Mouse (Mus musculus) MEL (cell line): Measurements from ENCODE around the gene Akap5. TPM values are rescaled to one million over a fixed set of nuclear protein-coding genes. Genes with fewer than 3 reads are reported as not detected.

Experiments used
- DNase-seq: peaks from one replicate; pipeline ENCODE4 v3.0.0; 2011; ENCODE audit warnings: low read depth, low spot score
- H3K27ac ChIP-seq: 2 replicates; pipeline ENCODE4 v1.5.1; 2012; ENCODE audit warnings: low read depth, mild to moderate bottlenecking, control low read depth, low read length, moderate library complexity; ENCODE audit not compliant: control insufficient read depth
- H3K27me3 ChIP-seq, 2 experiments: fragments of 150-350 bp in 1 of 2; sonication (generic) in 1 of 2; 2 replicates each; pipeline ENCODE4 v1.6.1; 2012; ENCODE audit warnings: low read length in 2 of 2, mild to moderate bottlenecking in 2 of 2, improper control_type of control experiment in 1 of 2, moderate library complexity in 1 of 2; ENCODE audit not compliant: insufficient read depth in 2 of 2, control insufficient read depth in 1 of 2
- H3K36me3 ChIP-seq, 2 experiments: 2 replicates each; pipeline ENCODE4 v1.6.1; 2012 to 2014; ENCODE audit warnings: low read length in 2 of 2, improper control_type of control experiment in 1 of 2, inconsistent platforms in 1 of 2, mild to moderate bottlenecking in 1 of 2; ENCODE audit not compliant: insufficient read depth in 2 of 2, control insufficient read depth in 1 of 2
- H3K4me1 ChIP-seq, 2 experiments: fragments of 150-350 bp in 1 of 2; sonication (generic) in 1 of 2; 2 replicates each; pipeline ENCODE4 v1.6.1; 2012; ENCODE audit warnings: low read length in 2 of 2, improper control_type of control experiment in 1 of 2, mild to moderate bottlenecking in 1 of 2; ENCODE audit not compliant: insufficient read depth in 2 of 2, control insufficient read depth in 1 of 2
- H3K4me3 ChIP-seq, 2 experiments: fragments of 150-350 bp in 1 of 2; sonication (generic) in 1 of 2; 2 replicates each; pipeline ENCODE4 v1.5.1; 2012; ENCODE audit warnings: low read depth in 2 of 2, low read length in 2 of 2, mild to moderate bottlenecking in 2 of 2, moderate library complexity in 2 of 2, control low read depth in 1 of 2, improper control_type of control experiment in 1 of 2; ENCODE audit not compliant: control insufficient read depth in 1 of 2, insufficient read depth in 1 of 2
- H3K79me2 ChIP-seq: 2 replicates; pipeline ENCODE4 v1.6.1; 2012; ENCODE audit warnings: mild to moderate bottlenecking, low read length, moderate library complexity; ENCODE audit not compliant: control insufficient read depth, poor library complexity, insufficient read depth
- H3K9ac ChIP-seq: 2 replicates; pipeline ENCODE4 v1.6.1; 2012; ENCODE audit warnings: low read depth, mild to moderate bottlenecking, control low read depth, low read length, moderate library complexity; ENCODE audit not compliant: control insufficient read depth, poor library complexity, severe bottlenecking
- H3K9me3 ChIP-seq: fragments of 150-350 bp; sonication (generic); replicated peaks from 2 replicates; pipeline ENCODE4 v1.6.1; 2012; ENCODE audit warnings: mild to moderate bottlenecking, low read length, improper control_type of control experiment, moderate library complexity; ENCODE audit not compliant: insufficient read depth
- BHLHE40 ChIP-seq: IDR thresholded peaks from 2 replicates; pipeline ENCODE4 v1.6.1; 2012; ENCODE audit warnings: low read depth, mild to moderate bottlenecking, inconsistent platforms, low read length, improper control_type of control experiment, borderline replicate concordance
- CHD1 ChIP-seq: IDR thresholded peaks from 2 replicates; pipeline ENCODE4 v1.6.1; 2012; ENCODE audit warnings: low read depth, mild to moderate bottlenecking, inconsistent platforms, low read length, improper control_type of control experiment
- CTCF ChIP-seq, 3 experiments: IDR thresholded peaks in 2 of 3; conservative IDR thresholded peaks in 1 of 3; 2 replicates each; pipeline ENCODE4 v1.5.1; 2011 to 2012; ENCODE audit warnings: low read length in 3 of 3, low read depth in 2 of 3, mild to moderate bottlenecking in 2 of 3, improper control_type of control experiment in 1 of 3, inconsistent platforms in 1 of 3, mixed read lengths in 1 of 3, moderate library complexity in 1 of 3; ENCODE audit not compliant: control insufficient read depth in 1 of 3, insufficient read depth in 1 of 3, poor library complexity in 1 of 3, severe bottlenecking in 1 of 3
- E2F4 ChIP-seq: IDR thresholded peaks from 2 replicates; pipeline ENCODE4 v1.6.1; 2011; ENCODE audit warnings: low read depth, low read length, improper control_type of control experiment, borderline replicate concordance
- EP300 ChIP-seq, 2 experiments: IDR thresholded peaks; 2 replicates each; pipeline ENCODE4 v1.6.1; 2011; ENCODE audit warnings: improper control_type of control experiment in 2 of 2, low read length in 2 of 2, low read depth in 1 of 2, mild to moderate bottlenecking in 1 of 2
- ETS1 ChIP-seq: IDR thresholded peaks from 2 replicates; pipeline ENCODE4 v1.6.1; 2012; ENCODE audit warnings: low read depth, mild to moderate bottlenecking, inconsistent platforms, low read length, improper control_type of control experiment, moderate library complexity
- GATA1 ChIP-seq: IDR thresholded peaks from 2 replicates; pipeline ENCODE4 v1.6.1; 2011; ENCODE audit warnings: low read depth, low read length, improper control_type of control experiment
- HCFC1 ChIP-seq: IDR thresholded peaks from 2 replicates; pipeline ENCODE4 v1.6.1; 2012; ENCODE audit warnings: low read depth, mild to moderate bottlenecking, inconsistent platforms, low read length, improper control_type of control experiment, moderate library complexity
- JUND ChIP-seq: IDR thresholded peaks from 2 replicates; pipeline ENCODE4 v1.6.1; 2011; ENCODE audit warnings: low read depth, mild to moderate bottlenecking, improper control_type of control experiment, low read length
- KAT2A ChIP-seq: conservative IDR thresholded peaks from 2 replicates; pipeline ENCODE4 v1.6.1; 2012; ENCODE audit warnings: low read depth, low read length, improper control_type of control experiment, inconsistent platforms
- MAFK ChIP-seq: IDR thresholded peaks from 2 replicates; pipeline ENCODE4 v1.6.1; 2011; ENCODE audit warnings: low read depth, mild to moderate bottlenecking, low read length, improper control_type of control experiment, borderline replicate concordance
- MAX ChIP-seq: IDR thresholded peaks from 2 replicates; pipeline ENCODE4 v1.6.1; 2011; ENCODE audit warnings: low read length, improper control_type of control experiment
- MAZ ChIP-seq: IDR thresholded peaks from 2 replicates; pipeline ENCODE4 v1.6.1; 2012; ENCODE audit warnings: low read depth, mild to moderate bottlenecking, inconsistent platforms, low read length, improper control_type of control experiment
- MEF2A ChIP-seq: IDR thresholded peaks from 2 replicates; pipeline ENCODE4 v1.6.1; 2014; ENCODE audit warnings: low read depth, mild to moderate bottlenecking, inconsistent platforms, low read length, improper control_type of control experiment; ENCODE audit not compliant: poor library complexity, insufficient replicate concordance, severe bottlenecking; ENCODE audit errors: extremely low read depth
- MXI1 ChIP-seq: IDR thresholded peaks from 2 replicates; pipeline ENCODE4 v1.6.1; 2011; ENCODE audit warnings: mild to moderate bottlenecking, low read depth, low read length, improper control_type of control experiment
- MYB ChIP-seq: IDR thresholded peaks from 2 replicates; pipeline ENCODE4 v1.6.1; 2011; ENCODE audit warnings: mild to moderate bottlenecking, low read depth, low read length, improper control_type of control experiment
- NELFE ChIP-seq: IDR thresholded peaks from 2 replicates; pipeline ENCODE4 v1.6.1; 2011; ENCODE audit warnings: low read depth, low read length, improper control_type of control experiment
- NRF1 ChIP-seq: IDR thresholded peaks from 2 replicates; pipeline ENCODE4 v1.6.1; 2014; ENCODE audit warnings: low read depth, mild to moderate bottlenecking, inconsistent platforms, low read length, improper control_type of control experiment, moderate library complexity; ENCODE audit not compliant: poor library complexity, insufficient read depth, severe bottlenecking
- POLR2A ChIP-seq, 2 experiments: IDR thresholded peaks; 2 replicates each; pipeline ENCODE4 v1.6.1; 2011 to 2012; ENCODE audit warnings: low read length in 2 of 2, mild to moderate bottlenecking in 2 of 2, control low read depth in 1 of 2, improper control_type of control experiment in 1 of 2, low read depth in 1 of 2, moderate library complexity in 1 of 2; ENCODE audit not compliant: control insufficient read depth in 1 of 2, insufficient read depth in 1 of 2, poor library complexity in 1 of 2
- POLR2AphosphoS2 ChIP-seq: IDR thresholded peaks from 2 replicates; pipeline ENCODE4 v1.6.1; 2011; ENCODE audit warnings: low read length, improper control_type of control experiment
- POLR2AphosphoS5 ChIP-seq: IDR thresholded peaks from 2 replicates; pipeline ENCODE4 v1.6.1; 2012; ENCODE audit warnings: low read depth, borderline replicate concordance, mild to moderate bottlenecking, inconsistent platforms, low read length, moderate library complexity, mixed read lengths
- RCOR1 ChIP-seq: IDR thresholded peaks from 2 replicates; pipeline ENCODE4 v1.6.1; 2012; ENCODE audit warnings: low read depth, mild to moderate bottlenecking, inconsistent platforms, low read length, improper control_type of control experiment
- SIN3A ChIP-seq: IDR thresholded peaks from 2 replicates; pipeline ENCODE4 v1.6.1; 2012; ENCODE audit warnings: low read length, improper control_type of control experiment, inconsistent platforms
- TCF12 ChIP-seq: IDR thresholded peaks from 2 replicates; pipeline ENCODE4 v1.6.1; 2014; ENCODE audit warnings: low read depth, mild to moderate bottlenecking, inconsistent platforms, low read length, improper control_type of control experiment, moderate library complexity
- UBTF ChIP-seq: IDR thresholded peaks from 2 replicates; pipeline ENCODE4 v1.6.1; 2012; ENCODE audit warnings: low read depth, mild to moderate bottlenecking, inconsistent platforms, low read length, improper control_type of control experiment, moderate library complexity, borderline replicate concordance; ENCODE audit not compliant: insufficient read depth
- USF2 ChIP-seq, 2 experiments: IDR thresholded peaks; 2 replicates each; pipeline ENCODE4 v1.6.1; 2011 to 2012; ENCODE audit warnings: improper control_type of control experiment in 2 of 2, low read length in 2 of 2, borderline replicate concordance in 1 of 2, inconsistent platforms in 1 of 2, low read depth in 1 of 2, mild to moderate bottlenecking in 1 of 2; ENCODE audit not compliant: insufficient read depth in 1 of 2
- ZKSCAN1 ChIP-seq: IDR thresholded peaks from 2 replicates; pipeline ENCODE4 v1.6.1; 2012; ENCODE audit warnings: low read depth, mild to moderate bottlenecking, inconsistent platforms, low read length, improper control_type of control experiment, moderate library complexity
- ZMIZ1 ChIP-seq: IDR thresholded peaks from 2 replicates; pipeline ENCODE4 v1.6.1; 2012; ENCODE audit warnings: low read depth, mild to moderate bottlenecking, inconsistent platforms, low read length, improper control_type of control experiment, moderate library complexity
- ZNF384 ChIP-seq: IDR thresholded peaks from 2 replicates; pipeline ENCODE4 v1.6.1; 2012; ENCODE audit warnings: low read depth, mild to moderate bottlenecking, inconsistent platforms, low read length, improper control_type of control experiment
- polyA plus RNA-seq, 2 experiments: library from polyadenylated mRNA; stranded (reverse) in 1 of 2; unstranded in 1 of 2; fragments of >175 nt in 1 of 2; fragments of >200 nt in 1 of 2; gene quantifications; 2 replicates each; pipeline versions ENCODE4 v1.2.1 to v1.2.4; 2012; ENCODE audit warnings: low replicate concordance in 2 of 2, low read depth in 1 of 2; ENCODE audit not compliant: insufficient read length in 2 of 2, insufficient read depth in 1 of 2, missing spikeins in 1 of 2
- total RNA-seq: library from RNA; depleted of rRNA; stranded (reverse); fragments of 300-350 nt; gene quantifications from 2 replicates; pipeline ENCODE4 v1.2.3, GENCODE M21; 2012

Gene Akap5
- total and polyA plus RNA-seq, 3 experiments = 0.65 to 0.69 TPM; not detected in 1

GRCm38 (mm10) chr12:76369206-76369977 is 44.7 kb downstream of the Akap5 start, which contains the start of gene Zbtb25 (continued):
- TF ChIP-seq ZKSCAN1 (no peak), MAFK (no peak), UBTF (no peak; the same call in 1 of the 2 replicates)

GRCm38 (mm10) chr12:76369978-76370830 is 45.5 kb downstream of the Akap5 start, which contains the start of gene Zbtb1:
Gene Zbtb1, plus strand, starts transcription at chr12:76370266.
- Histone ChIP-seq H3K4me3 (peak within 1 kb of the TSS; percentile 87 to 94), H3K9me3 (no peaks in the 10 kb centered on the region), H3K79me2 (peaks cover 87% of the 10 kb centered on the region), H3K9ac (peak within 1 kb of the TSS; percentile 100), H3K27ac (peak within 1 kb of the TSS; percentile 97), H3K27me3 (no peaks in the 10 kb centered on the region), H3K4me1 (peaks cover 25 to 42% of the 10 kb centered on the region in 2 experiments), H3K36me3 (peaks cover 0 to 49% of the 10 kb centered on the region in 2 experiments; a peak in 2 of 4 replicates)
- DNase-seq = peak; percentile 80
- TF ChIP-seq MAZ = 0 out of 2 replicates have a peak, but pooled peaks have one; percentile 61
- TF ChIP-seq POLR2AphosphoS5 = peak; percentile 58; the same call in 1 of the 2 replicates
- no peak for TF ChIP-seq MAX
- no peak for TF ChIP-seq RCOR1
- no peak for TF ChIP-seq MEF2A
- TF ChIP-seq CTCF (IDR thresholded peaks at IDR 0.05 in 2 of 3, conservative IDR thresholded peaks at IDR 0.05 in 1 of 3; ENCODE audit: control insufficient read depth in 1 of 3, insufficient read depth in 1 of 3, low read depth in 2 of 3, low read length in 3 of 3, poor library complexity in 1 of 3, severe bottlenecking in 1 of 3) = no peak
- peak; percentile 65; the same call in 1 of the 2 replicates for TF ChIP-seq SIN3A
- TF ChIP-seq POLR2AphosphoS2 = peak; percentile 82; the same call in 1 of the 2 replicates
- peak; percentile 76; the same call in 1 of the 2 replicates for TF ChIP-seq CHD1
- TF ChIP-seq EP300 (IDR thresholded peaks at IDR 0.05; ENCODE audit: low read depth in 1 of 2, low read length in 2 of 2) = no peak
- no peak for TF ChIP-seq MAFK
- 0 out of 2 replicates have a peak, but pooled peaks have one; percentile 36 for TF ChIP-seq MXI1
- peak; percentile 80; the same call in 1 of the 2 replicates for TF ChIP-seq UBTF
- TF ChIP-seq USF2 (IDR thresholded peaks at IDR 0.05; ENCODE audit: borderline replicate concordance in 1 of 2, insufficient read depth in 1 of 2, low read depth in 1 of 2, low read length in 2 of 2) = no peak
- TF ChIP-seq POLR2A (IDR thresholded peaks at IDR 0.05; ENCODE audit: control insufficient read depth in 1 of 2, insufficient read depth in 1 of 2, low read depth in 1 of 2, low read length in 2 of 2, poor library complexity in 1 of 2) = peak; percentile 40 to 41; a peak in 2 of 4 replicates
- no peak for TF ChIP-seq GATA1
- TF ChIP-seq ETS1 = 0 out of 2 replicates have a peak, but pooled peaks have one; percentile 15
- no peak for TF ChIP-seq ZKSCAN1
- TF ChIP-seq NELFE = peak; percentile 24; the same call in 1 of the 2 replicates
- TF ChIP-seq TCF12 = peak; percentile 6; the same call in 1 of the 2 replicates
- TF ChIP-seq ZMIZ1 = peak; percentile 51
- no peak for TF ChIP-seq KAT2A
- TF ChIP-seq BHLHE40 = no peak
- no peak for TF ChIP-seq ZNF384
- TF ChIP-seq E2F4 = no peak
- no peak for TF ChIP-seq MYB
- TF ChIP-seq NRF1 = no peak
- TF ChIP-seq HCFC1 = no peak; the same call in none of the 2 replicates
- no peak for TF ChIP-seq JUND
